Mouse (Mus musculus) megakaryocyte, embryonic 14.5 days (primary cell): ENCODE data around the gene She.

ENCODE experiments used
- FLI1 ChIP-seq: IDR thresholded peaks from 2 replicates; pipeline ENCODE4 v1.6.1; 2012; ENCODE audit warnings: low read length, inconsistent platforms, mixed read lengths
- GATA1 ChIP-seq: IDR thresholded peaks from 3 replicates; pipeline ENCODE4 v1.6.1; 2012; ENCODE audit warnings: mixed read lengths, low read length, inconsistent platforms, borderline replicate concordance

GRCm38 (mm10) chr3:89867651-89868050, 36.5 kb downstream of the She start:
- TF ChIP-seq GATA1 = no peak
- TF ChIP-seq FLI1 = no peak
